Mouse (Mus musculus) lung, embryonic 15.5 days (tissue): Measurements from ENCODE around the gene Acvrl1. TPM values are rescaled to one million over a fixed set of nuclear protein-coding genes. Genes with fewer than 3 reads are reported as not detected.

ENCODE experiments used
- ATAC-seq: fragments of 200-750 bp; cut with Nextera tagmentation; 2 replicates; pipeline ENCODE4 v1.8.0; 2017; ENCODE audit warnings: moderate number of reproducible peaks, borderline replicate concordance; ENCODE audit not compliant: low FRiP score, low TSS enrichment; ENCODE audit errors: extremely low read depth
- H3K27ac ChIP-seq: fragments of 300-500 bp; sonication (generic); 2 replicates; pipeline ENCODE4 v1.5.1; 2015; ENCODE audit warnings: moderate library complexity, mild to moderate bottlenecking, inconsistent platforms
- H3K27me3 ChIP-seq: fragments of 300-500 bp; sonication (generic); 2 replicates; pipeline ENCODE4 v1.6.1; 2015; ENCODE audit warnings: inconsistent platforms
- H3K36me3 ChIP-seq: fragments of 300-500 bp; sonication (generic); 2 replicates; pipeline ENCODE4 v1.6.1; 2015; ENCODE audit warnings: inconsistent platforms
- H3K4me1 ChIP-seq: fragments of 300-500 bp; sonication (generic); 2 replicates; pipeline ENCODE4 v1.6.1; 2015; ENCODE audit warnings: inconsistent platforms
- H3K4me2 ChIP-seq: fragments of 300-500 bp; sonication (generic); 2 replicates; pipeline ENCODE4 v1.6.1; 2015; ENCODE audit warnings: inconsistent platforms, mild to moderate bottlenecking, moderate library complexity
- H3K4me3 ChIP-seq: fragments of 300-500 bp; sonication (generic); 2 replicates; pipeline ENCODE4 v1.5.1; 2015; ENCODE audit warnings: mild to moderate bottlenecking, inconsistent platforms
- H3K9ac ChIP-seq: fragments of 300-500 bp; sonication (generic); 2 replicates; pipeline ENCODE4 v1.6.1; 2015; ENCODE audit warnings: inconsistent platforms
- H3K9me3 ChIP-seq: fragments of 300-500 bp; sonication (generic); 2 replicates; pipeline ENCODE4 v1.6.1; 2016; ENCODE audit warnings: inconsistent platforms
- WGBS: fragments of 180-500 bp; shearing (Covaris S2); methylation state at CpG from one replicate; pipeline ENCODE4 v1.1.7; 2015; 5-methylcytosine and 5-hydroxymethylcytosine counted together
- polyA plus RNA-seq: library from polyadenylated mRNA; unstranded; fragments of >200 nt; fragmentation: Nextera tagmentation; extraction: Ambion mirVana; gene quantifications from 2 replicates; pipeline ENCODE4 v1.2.1, GENCODE M21; 2015

Gene Acvrl1
- polyA plus RNA-seq, 1 experiment from 2014 or later: 72.4 TPM

DNA sequence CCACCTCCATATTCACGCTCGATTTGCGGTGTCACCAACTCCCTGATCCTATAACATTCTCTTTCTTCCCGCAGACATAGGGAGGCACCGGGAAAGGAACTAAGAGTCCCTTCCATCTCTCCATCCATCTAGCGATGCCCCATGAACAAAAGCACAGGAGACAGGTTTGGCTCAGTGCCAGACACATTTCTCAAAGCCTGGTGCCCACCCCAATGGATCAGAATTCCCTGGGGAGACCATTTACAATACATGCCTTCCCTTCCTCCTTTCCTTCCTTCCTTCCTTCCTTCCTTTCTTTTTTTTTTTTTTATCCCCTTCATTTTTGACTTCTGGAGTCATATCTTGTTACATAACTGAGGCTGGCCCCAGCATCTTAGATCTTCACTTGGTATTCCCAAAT is 3.7 kb downstream of the Acvrl1 start:
- peak overlapping the region; percentile 77 for H3K4me2 ChIP-seq
- ATAC-seq: no peak
- no peaks in the 10 kb centered on the region for H3K9me3 ChIP-seq
- WGBS: 45% methylated on average over 6 of the region's 6 CpGs
- H3K36me3 ChIP-seq: peaks cover 2% of the 10 kb centered on the region; the same call in 1 of the 2 replicates
- H3K9ac ChIP-seq: no peak overlapping the region
- peaks cover 14% of the 10 kb centered on the region; the same call in 1 of the 2 replicates for H3K27me3 ChIP-seq
- no peak overlapping the region for H3K4me3 ChIP-seq
- peak overlapping the region; percentile 91 for H3K27ac ChIP-seq
- peaks cover 65% of the 10 kb centered on the region for H3K4me1 ChIP-seq

DNA sequence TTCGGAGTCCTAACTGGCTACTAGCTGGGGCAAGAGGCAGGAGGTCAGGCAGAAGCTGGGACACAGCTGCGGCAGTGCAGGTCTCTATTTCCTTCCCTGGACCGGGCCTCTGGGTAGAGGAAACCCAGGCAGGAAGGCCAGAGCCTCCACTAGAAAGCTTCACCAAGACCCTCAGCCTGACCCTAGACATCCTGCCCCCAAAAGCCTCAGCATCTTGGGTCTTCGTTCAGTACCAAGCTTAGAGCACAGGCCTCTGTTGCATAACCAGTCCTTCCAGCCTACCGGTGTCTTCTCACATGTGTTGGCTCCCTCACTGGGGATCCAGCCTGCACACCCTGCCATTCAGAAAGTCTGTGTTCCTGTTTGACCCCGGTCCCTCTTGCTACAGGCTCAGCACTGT is 4.4 kb downstream of the Acvrl1 start:
- ATAC-seq: no peak
- H3K4me1 ChIP-seq: peaks cover 61% of the 10 kb centered on the region
- 64% methylated on average over 6 of the region's 6 CpGs for WGBS

GRCm38 (mm10) chr15:101133993-101134704 is 5.8 kb downstream of the Acvrl1 start:
- H3K4me1 ChIP-seq: peaks cover 48% of the 10 kb centered on the region
- peak overlapping the region; percentile 53 for H3K4me2 ChIP-seq
- peak; percentile 77 for ATAC-seq
- H3K9me3 ChIP-seq: no peaks in the 10 kb centered on the region
- peak overlapping the region; percentile 91 for H3K27ac ChIP-seq
- 12% methylated on average over 15 of the region's 15 CpGs for WGBS
- peak overlapping the region; percentile 24; the same call in 1 of the 2 replicates for H3K9ac ChIP-seq
- H3K27me3 ChIP-seq: peaks cover 11% of the 10 kb centered on the region; the same call in 1 of the 2 replicates
- H3K36me3 ChIP-seq: peaks cover 13% of the 10 kb centered on the region; the same call in 1 of the 2 replicates
- H3K4me3 ChIP-seq: peak overlapping the region; percentile 42

More for the DNA sequence above, 4.4 kb downstream of the Acvrl1 start:
- Histone ChIP-seq H3K27me3 (peaks cover 14% of the 10 kb centered on the region; the same call in 1 of the 2 replicates), H3K9ac (no peak overlapping the region), H3K36me3 (peaks cover 9% of the 10 kb centered on the region; the same call in 1 of the 2 replicates), H3K4me2 (peak overlapping the region; percentile 53), H3K4me3 (no peak overlapping the region), H3K9me3 (no peaks in the 10 kb centered on the region), H3K27ac (peak overlapping the region; percentile 91)

DNA sequence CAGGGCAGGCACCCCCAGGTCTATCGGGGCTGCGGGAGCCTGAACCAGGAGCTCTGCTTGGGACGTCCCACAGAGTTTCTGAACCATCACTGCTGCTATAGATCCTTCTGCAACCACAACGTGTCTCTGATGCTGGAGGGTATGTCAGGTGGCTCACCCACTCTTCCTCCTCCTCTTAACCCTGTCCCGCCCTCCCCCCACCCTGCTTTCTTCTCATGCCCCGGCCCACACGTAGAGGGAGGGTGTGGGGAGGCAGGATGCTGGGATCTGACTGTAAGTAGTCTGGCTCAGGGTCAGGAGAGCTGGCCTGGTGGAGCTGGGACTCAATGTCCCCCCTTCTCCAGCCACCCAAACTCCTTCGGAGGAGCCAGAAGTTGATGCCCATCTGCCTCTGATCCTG is 7.1 kb downstream of the Acvrl1 start:
- peak overlapping the region; percentile 42 for H3K4me3 ChIP-seq
- H3K36me3 ChIP-seq: peaks cover 13% of the 10 kb centered on the region; the same call in 1 of the 2 replicates
- WGBS: 53% methylated on average over 8 of the region's 8 CpGs
- peak overlapping the region; percentile 29; the same call in 1 of the 2 replicates for H3K9ac ChIP-seq
- no peaks in the 10 kb centered on the region; the same call in 1 of the 2 replicates for H3K27me3 ChIP-seq
- peak overlapping the region; percentile 53 for H3K4me2 ChIP-seq
- no peak for ATAC-seq
- H3K9me3 ChIP-seq: no peaks in the 10 kb centered on the region
- H3K4me1 ChIP-seq: peaks cover 52% of the 10 kb centered on the region
- peak overlapping the region; percentile 91 for H3K27ac ChIP-seq

- 74% methylated on average over 11 of the region's 11 CpGs for WGBS
- no peak overlapping the region for H3K4me3 ChIP-seq
- H3K36me3 ChIP-seq: peaks cover 13% of the 10 kb centered on the region; the same call in 1 of the 2 replicates
- H3K27ac ChIP-seq: no peak overlapping the region
- no peak for ATAC-seq
- H3K4me1 ChIP-seq: peaks cover 52% of the 10 kb centered on the region
- no peak overlapping the region for H3K9ac ChIP-seq
- H3K4me2 ChIP-seq: peak overlapping the region; percentile 36
- H3K27me3 ChIP-seq: no peaks in the 10 kb centered on the region
- no peaks in the 10 kb centered on the region for H3K9me3 ChIP-seq
These were observed 9.1 kb downstream of the Acvrl1 start for GRCm38 (mm10) chr15:101137455-101137854.

GRCm38 (mm10) chr15:101138675-101139074 is 10.4 kb downstream of the Acvrl1 start:
- Histone ChIP-seq H3K36me3 (peaks cover 13% of the 10 kb centered on the region; the same call in 1 of the 2 replicates), H3K27me3 (no peaks in the 10 kb centered on the region), H3K4me3 (no peak overlapping the region), H3K27ac (no peak overlapping the region), H3K9me3 (no peaks in the 10 kb centered on the region), H3K4me2 (peak overlapping the region; percentile 36; the same call in 1 of the 2 replicates), H3K9ac (no peak overlapping the region), H3K4me1 (peaks cover 52% of the 10 kb centered on the region)
- 73% methylated on average over 3 of the region's 3 CpGs for WGBS
- no peak for ATAC-seq

DNA sequence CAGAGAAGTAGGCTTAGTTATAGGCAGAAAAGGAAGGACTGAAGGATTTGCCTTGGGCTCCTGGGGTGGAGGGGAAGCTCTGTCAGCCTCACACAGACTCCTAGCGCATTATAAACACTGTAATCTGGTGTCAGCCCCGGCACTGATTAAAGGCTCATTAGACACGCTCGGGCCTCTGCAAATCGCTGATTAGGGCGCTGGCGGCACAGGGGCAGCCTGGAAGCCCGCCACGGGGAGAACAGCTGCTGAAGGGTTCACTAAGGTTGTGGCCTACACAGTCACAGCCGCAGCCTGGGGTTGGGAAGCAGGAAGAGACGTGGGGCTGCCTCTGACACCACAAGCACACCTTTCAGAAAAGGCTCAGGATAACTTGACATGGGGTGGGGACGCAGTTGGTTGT is 11.6 kb downstream of the Acvrl1 start:
- Histone ChIP-seq H3K27me3 (no peaks in the 10 kb centered on the region), H3K36me3 (peaks cover 13% of the 10 kb centered on the region; the same call in 1 of the 2 replicates), H3K4me3 (no peak overlapping the region), H3K4me1 (peaks cover 53% of the 10 kb centered on the region), H3K9ac (peak overlapping the region; percentile 14; the same call in 1 of the 2 replicates), H3K27ac (peak overlapping the region; percentile 32; the same call in 1 of the 2 replicates), H3K9me3 (no peaks in the 10 kb centered on the region), H3K4me2 (peak overlapping the region; percentile 36)
- no peak for ATAC-seq
- 24% methylated on average over 12 of the region's 12 CpGs for WGBS

- ATAC-seq: no peak
- 42% methylated on average over 6 of the region's 6 CpGs for WGBS
- peaks cover 58% of the 10 kb centered on the region for H3K4me1 ChIP-seq
- H3K27me3 ChIP-seq: no peaks in the 10 kb centered on the region
- H3K9me3 ChIP-seq: no peaks in the 10 kb centered on the region
- H3K36me3 ChIP-seq: peaks cover 13% of the 10 kb centered on the region; the same call in 1 of the 2 replicates
- 0 out of 2 replicates have a peak overlapping the region, but pooled peaks have one; percentile 32 for H3K27ac ChIP-seq
- H3K9ac ChIP-seq: no peak overlapping the region
- H3K4me3 ChIP-seq: no peak overlapping the region
- H3K4me2 ChIP-seq: no peak overlapping the region
These were observed 12.3 kb downstream of the Acvrl1 start for GRCm38 (mm10) chr15:101140587-101140986.

- WGBS: 4% methylated on average over 10 of the region's 14 CpGs
- H3K9me3 ChIP-seq: no peaks in the 10 kb centered on the region
- H3K27me3 ChIP-seq: no peaks in the 10 kb centered on the region
- H3K4me2 ChIP-seq: no peak overlapping the region
- no peak overlapping the region for H3K27ac ChIP-seq
- no peak overlapping the region for H3K4me3 ChIP-seq
- H3K4me1 ChIP-seq: peaks cover 61% of the 10 kb centered on the region
- ATAC-seq: peak; percentile 47
- H3K9ac ChIP-seq: no peak overlapping the region
- H3K36me3 ChIP-seq: peaks cover 13% of the 10 kb centered on the region; the same call in 1 of the 2 replicates
These were observed 12.8 kb downstream of the Acvrl1 start for GRCm38 (mm10) chr15:101141061-101141541.

DNA sequence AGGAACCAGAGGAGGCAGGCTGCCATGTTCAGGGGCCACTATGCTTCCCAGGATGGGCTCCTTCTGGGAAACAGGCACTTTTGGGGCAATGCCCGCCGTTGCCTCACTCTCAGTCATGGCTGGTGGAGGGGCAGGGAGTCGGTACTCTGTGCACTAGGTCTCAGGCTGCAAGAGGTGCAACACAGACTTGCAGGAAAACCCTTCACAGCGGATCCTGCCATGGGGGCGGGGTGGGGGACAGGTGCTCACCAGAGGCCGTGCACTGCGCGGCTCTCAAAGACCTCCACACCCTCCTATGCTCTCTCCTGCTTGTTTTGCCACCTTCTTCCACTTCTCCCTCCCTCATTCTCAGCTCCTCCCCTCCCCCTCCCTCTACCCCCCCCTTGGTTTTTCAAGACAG is 14.3 kb downstream of the Acvrl1 start:
- 43% methylated on average over 8 of the region's 8 CpGs for WGBS
- Histone ChIP-seq H3K4me3 (no peak overlapping the region), H3K9ac (no peak overlapping the region), H3K9me3 (no peaks in the 10 kb centered on the region), H3K36me3 (peaks cover 5% of the 10 kb centered on the region; the same call in 1 of the 2 replicates), H3K4me1 (peaks cover 76% of the 10 kb centered on the region), H3K27ac (no peak overlapping the region), H3K4me2 (no peak overlapping the region), H3K27me3 (no peaks in the 10 kb centered on the region)
- ATAC-seq: no peak

DNA sequence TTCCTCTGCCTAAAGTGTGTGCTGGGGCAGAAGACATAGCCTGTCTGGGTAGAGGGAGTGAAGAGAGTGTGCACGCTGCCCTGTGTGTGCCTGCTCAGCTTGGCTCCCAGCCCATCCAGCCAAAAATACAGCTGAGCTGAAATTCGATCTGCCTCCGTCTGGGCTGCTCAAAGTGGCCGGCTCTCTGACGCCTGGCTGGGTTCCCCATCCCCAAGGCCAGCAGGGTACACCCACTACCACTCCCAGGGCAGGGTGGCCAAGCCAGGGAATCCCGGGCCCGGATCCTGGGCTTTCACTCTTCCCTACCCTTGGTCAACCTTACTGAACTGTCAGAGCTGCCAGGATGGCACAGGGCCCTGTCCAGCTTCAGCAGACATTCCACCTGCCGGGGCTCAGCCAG is 15.2 kb downstream of the Acvrl1 start:
- Histone ChIP-seq H3K27me3 (no peaks in the 10 kb centered on the region), H3K4me3 (no peak overlapping the region), H3K4me1 (peaks cover 85% of the 10 kb centered on the region), H3K36me3 (no peaks in the 10 kb centered on the region), H3K4me2 (0 out of 2 replicates have a peak overlapping the region, but pooled peaks have one; percentile 1), H3K27ac (peak overlapping the region; percentile 38), H3K9me3 (no peaks in the 10 kb centered on the region), H3K9ac (no peak overlapping the region)
- ATAC-seq: no peak
- 14% methylated on average over 8 of the region's 8 CpGs for WGBS

GRCm38 (mm10) chr15:101144176-101144575 is 15.9 kb downstream of the Acvrl1 start:
- no peaks in the 10 kb centered on the region for H3K36me3 ChIP-seq
- H3K9me3 ChIP-seq: no peaks in the 10 kb centered on the region
- H3K4me1 ChIP-seq: peaks cover 84% of the 10 kb centered on the region
- no peak overlapping the region for H3K9ac ChIP-seq
- no peak overlapping the region for H3K27ac ChIP-seq
- H3K27me3 ChIP-seq: no peaks in the 10 kb centered on the region
- H3K4me2 ChIP-seq: no peak overlapping the region
- 75% methylated on average over 5 of the region's 5 CpGs for WGBS
- H3K4me3 ChIP-seq: no peak overlapping the region
- ATAC-seq: no peak
